Mouse (Mus musculus): ENCODE measurements around the gene Elf1. TPM values are rescaled to one million over a fixed set of nuclear protein-coding genes. Genes with fewer than 3 reads are reported as not detected.
"Not testable (repeated sequence)": the region's sequence is repeated elsewhere in the genome, so short reads cannot be mapped to it uniquely, and the experiment has no call there.

Elf1 gene
- total RNA-seq, 2 experiments from 2014 or later = 4.1 to 4.4 TPM

DNA sequence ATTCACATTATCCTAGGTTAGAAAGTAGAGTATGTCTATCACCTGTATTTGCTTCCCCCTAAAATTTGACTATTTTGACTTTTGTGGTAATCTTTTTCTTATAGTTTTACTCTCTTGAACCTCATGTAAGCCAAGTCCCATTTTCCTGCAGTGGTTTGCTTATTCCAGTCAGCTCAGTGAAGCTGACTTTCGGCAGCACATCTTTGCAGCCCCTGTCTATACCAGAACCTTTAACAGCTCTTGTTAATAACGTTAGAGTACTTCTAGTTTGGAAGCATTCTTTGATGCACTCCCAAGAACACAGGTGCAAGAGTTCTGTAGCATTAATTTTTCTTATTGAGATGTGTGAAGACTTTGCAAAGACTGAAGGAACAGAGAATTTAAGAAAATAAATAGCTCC lies 37.1 kb downstream of the Elf1 start:
- intact Hi-C loops (cut with DNase I) = no loop called here
- DNase-seq (ENCODE audit: low spot score in 2 of 2) = no peak

GRCm38 (mm10) chr14:79518761-79519662 lies 38.0 kb downstream of the Elf1 start:
- no peak for DNase-seq (ENCODE audit: low spot score in 2 of 2)
- intact Hi-C loops (cut with DNase I) = no loop called here

- DNase-seq (ENCODE audit: low spot score in 2 of 2) = no peak
Measured at GRCm38 (mm10) chr14:79519663-79519975, 38.6 kb downstream of the Elf1 start.

GRCm38 (mm10) chr14:79520612-79521011 lies 39.6 kb downstream of the Elf1 start:
- intact Hi-C loops (cut with DNase I) = no loop called here
- DNase-seq (ENCODE audit: low spot score in 2 of 2) = no peak

More at GRCm38 (mm10) chr14:79519663-79519975, 38.6 kb downstream of the Elf1 start:
- intact Hi-C loops (cut with DNase I) = no loop called here

GRCm38 (mm10) chr14:79521056-79521455 lies 40.1 kb downstream of the Elf1 start:
- intact Hi-C loops (cut with DNase I) = no loop called here

DNA sequence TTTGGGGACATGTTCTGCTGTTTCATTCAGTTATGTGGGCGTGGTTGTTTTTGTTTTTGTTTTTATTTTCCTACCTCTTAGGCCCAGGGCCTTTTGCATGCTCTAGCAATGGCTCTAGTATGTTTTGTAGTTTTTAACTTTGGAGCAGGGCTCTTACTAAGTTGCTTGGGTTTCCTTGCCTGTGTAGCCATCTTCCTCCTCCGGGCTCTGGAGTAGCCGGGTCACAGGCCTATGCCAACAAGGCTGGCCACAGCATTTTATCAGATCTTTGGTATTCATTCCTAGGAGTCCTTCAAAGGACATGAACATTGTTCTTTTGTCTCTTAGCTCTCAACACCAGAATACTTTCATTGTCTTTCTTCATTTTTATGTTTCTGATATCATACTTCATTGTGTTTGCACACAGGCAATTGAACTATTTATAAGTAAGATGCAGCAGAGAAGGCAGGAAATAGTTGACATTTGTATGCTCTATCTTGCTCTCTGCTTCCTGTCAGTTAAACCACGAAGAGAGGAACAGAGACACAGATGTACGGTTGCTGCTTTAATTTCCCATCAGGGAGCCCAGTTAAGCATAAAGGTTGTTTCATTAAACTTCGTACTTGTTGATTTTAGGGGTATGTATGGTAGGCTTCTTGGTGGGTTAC lies 40.6 kb downstream of the Elf1 start:
- intact Hi-C loops (cut with DNase I) = no loop called here
- DNase-seq (ENCODE audit: low spot score in 2 of 2) = no peak

More at GRCm38 (mm10) chr14:79521056-79521455, 40.1 kb downstream of the Elf1 start:
- DNase-seq (ENCODE audit: low spot score in 2 of 2) = no peak

DNA sequence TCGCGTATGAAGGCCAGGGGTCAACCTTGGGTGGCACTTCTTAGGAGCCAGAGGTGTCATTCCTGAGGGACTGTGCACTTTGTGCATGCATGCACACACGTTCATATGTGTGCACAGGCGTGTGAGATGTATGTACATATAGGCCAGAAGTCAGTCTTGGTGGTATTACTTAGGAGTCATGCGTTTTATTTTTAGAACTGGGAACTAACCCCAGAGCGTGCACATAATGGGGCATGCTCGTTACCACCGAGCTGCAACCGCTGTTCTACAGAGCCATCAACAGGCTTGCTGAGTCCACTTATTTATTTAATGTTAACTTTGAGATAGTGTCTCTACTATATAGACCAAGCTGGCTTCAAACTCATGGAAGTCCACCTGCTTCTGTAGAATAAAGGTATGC lies 41.4 kb downstream of the Elf1 start:
- intact Hi-C loops (cut with DNase I) = no loop called here
- no peak for DNase-seq (ENCODE audit: low spot score in 2 of 2)

GRCm38 (mm10) chr14:79526106-79526505 lies 45.1 kb downstream of the Elf1 start:
- intact Hi-C loops (cut with DNase I); DNase-seq (ENCODE audit: low spot score in 2 of 2): not testable (repeated sequence)

GRCm38 (mm10) chr14:79527704-79528103 lies 46.7 kb downstream of the Elf1 start:
- DNase-seq (ENCODE audit: low spot score in 2 of 2) = no peak
- intact Hi-C loops (cut with DNase I) = no loop called here

GRCm38 (mm10) chr14:79529581-79530554 lies 48.9 kb downstream of the Elf1 start:
- DNase-seq (ENCODE audit: low spot score in 2 of 2) = no peak
- intact Hi-C loops (cut with DNase I) = no loop called here

GRCm38 (mm10) chr14:79530761-79531160 lies 49.8 kb downstream of the Elf1 start:
- no peak for DNase-seq (ENCODE audit: low spot score in 2 of 2)
- intact Hi-C loops (cut with DNase I) = no loop called here

GRCm38 (mm10) chr14:79532036-79532776 lies 51.2 kb downstream of the Elf1 start:
- DNase-seq (ENCODE audit: low spot score in 2 of 2) = no peak
- intact Hi-C loops (cut with DNase I) = no loop called here

GRCm38 (mm10) chr14:79533350-79533749 lies 52.4 kb downstream of the Elf1 start:
- no peak for DNase-seq (ENCODE audit: low spot score in 2 of 2)
- intact Hi-C loops (cut with DNase I) = no loop called here

DNA sequence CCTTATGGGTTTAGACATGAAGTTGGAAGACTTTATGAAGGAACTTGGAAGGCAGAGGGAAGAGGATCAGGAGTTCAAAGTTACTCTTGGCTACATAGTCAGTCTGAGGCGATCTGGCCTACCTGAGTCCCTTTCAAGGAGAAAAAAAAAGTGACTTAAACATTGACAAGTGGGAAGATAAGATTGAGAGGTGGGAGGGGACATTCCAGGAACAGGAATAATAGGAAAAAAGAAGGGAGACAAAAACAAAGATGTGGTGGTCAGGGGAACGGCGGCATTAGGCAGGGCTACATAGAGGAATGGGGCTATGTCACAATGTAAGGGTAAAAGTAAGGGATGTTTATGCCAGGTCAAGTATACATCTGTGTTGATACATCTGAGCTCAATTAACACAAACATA lies 53.2 kb downstream of the Elf1 start:
- no peak for DNase-seq (ENCODE audit: low spot score in 2 of 2)
- intact Hi-C loops (cut with DNase I) = no loop called here

- intact Hi-C loops (cut with DNase I); DNase-seq (ENCODE audit: low spot score in 2 of 2): not testable (repeated sequence)
Measured at GRCm38 (mm10) chr14:79534656-79535055, 53.7 kb downstream of the Elf1 start.

DNA sequence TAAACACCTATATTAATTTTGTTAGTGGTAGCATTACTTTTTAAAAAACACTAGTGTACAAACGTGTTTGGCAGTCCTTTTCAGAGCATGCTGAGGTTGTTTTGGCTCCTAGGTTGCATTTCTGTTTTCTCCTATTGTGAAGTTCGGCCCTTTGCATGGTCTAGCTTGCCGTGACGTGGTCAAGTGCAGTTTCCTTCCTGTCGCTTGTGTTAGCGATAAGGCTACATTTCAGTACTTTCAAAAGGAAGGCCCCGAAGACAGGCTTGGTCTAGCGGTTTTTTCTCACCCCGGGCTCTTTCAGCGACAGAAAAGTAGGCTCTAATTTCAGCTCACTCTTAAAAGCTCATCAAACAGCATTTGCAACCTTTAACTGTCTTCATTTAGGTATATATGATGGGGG lies 54.3 kb downstream of the Elf1 start:
- DNase-seq (ENCODE audit: low spot score in 2 of 2) = no peak
- intact Hi-C loops (cut with DNase I) = no loop called here

DNA sequence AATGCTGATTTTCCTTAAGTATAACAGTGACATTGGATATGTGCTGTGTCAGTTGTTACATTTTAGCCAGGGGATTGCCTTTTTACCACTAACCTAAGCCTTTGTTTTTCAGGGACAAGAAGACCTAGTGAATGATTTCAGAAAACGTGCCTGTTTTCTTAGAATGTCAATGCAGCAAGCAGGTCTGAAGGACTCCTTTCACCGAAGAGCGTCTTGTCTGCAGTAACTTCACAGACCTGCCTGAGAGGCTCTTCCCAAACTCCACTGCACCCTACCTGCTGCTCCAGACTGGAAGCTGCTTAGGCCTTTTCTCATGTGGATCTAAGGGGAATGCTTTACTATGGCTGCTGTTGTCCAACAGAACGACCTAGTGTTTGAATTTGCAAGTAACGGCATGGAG lies 55.0 kb downstream of the Elf1 start:
- intact Hi-C loops (cut with DNase I) = no loop called here
- no peak for DNase-seq (ENCODE audit: low spot score in 2 of 2)

DNA sequence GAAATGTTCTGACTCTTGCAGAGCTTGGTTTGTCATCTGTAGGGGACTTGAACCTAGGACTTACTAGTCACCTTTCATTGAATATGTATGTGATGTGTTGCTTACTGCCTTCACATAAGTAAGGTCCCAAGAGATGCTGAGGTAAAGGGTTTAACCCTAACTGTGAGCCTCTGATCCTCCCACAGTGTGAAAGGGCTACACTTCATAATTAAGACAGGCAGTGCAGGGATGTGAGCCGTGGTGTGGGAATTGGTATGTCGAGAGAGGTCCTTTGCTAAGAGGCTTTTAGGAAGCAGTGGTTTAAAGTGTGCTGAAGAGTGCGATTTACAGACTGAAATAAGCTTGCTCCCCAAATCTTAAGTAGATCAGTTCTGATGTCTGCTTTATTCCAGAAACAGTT lies 55.8 kb downstream of the Elf1 start:
- intact Hi-C loops (cut with DNase I) = no loop called here
- no peak for DNase-seq (ENCODE audit: low spot score in 2 of 2)

DNA sequence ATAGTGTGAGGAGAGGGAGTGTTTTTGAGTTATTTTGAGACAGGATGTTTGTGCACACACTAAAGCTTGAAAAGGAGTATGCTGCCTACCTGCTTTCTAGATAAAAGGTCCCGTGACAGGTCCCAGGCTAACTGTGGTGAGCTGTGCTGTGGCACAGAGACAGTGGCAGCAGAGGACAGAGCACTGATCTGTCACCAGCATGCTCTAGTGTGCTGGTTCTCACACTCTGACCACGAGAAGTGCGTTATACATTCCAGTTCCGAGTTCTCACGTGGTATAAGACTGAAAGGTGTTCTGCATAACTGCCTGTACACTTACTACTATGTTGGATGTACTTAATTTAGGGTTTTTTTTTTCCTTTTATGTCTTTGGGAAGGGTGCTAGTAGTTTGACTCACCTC lies 56.5 kb downstream of the Elf1 start:
- no peak for DNase-seq (ENCODE audit: low spot score in 2 of 2)
- intact Hi-C loops (cut with DNase I) = no loop called here
